Comparison of ENCODE assay signal across 13 mouse cellular contexts in genomic region chr3:126918805-126919473, GRCm38 (mm10).
DNase-seq lines count a peak whose midpoint lies in the region; ATAC-seq and TF ChIP-seq lines count a peak whose summit lies in the region.
"Had no signal": no experiment of that assay in that cellular context is flagged by ENCODE, and none has a peak within 500 bp of the region (broad histone marks: within the 10 kb centered on the region; RNA-seq: fewer than 3 reads in every experiment).

No protein-coding gene starts in this region.

- TF ChIP-seq CTCF in stomach, postnatal 0 days (IDR thresholded peaks at IDR 0.05; ENCODE audit: low read depth), result no peak

- no peaks in the 10 kb centered on the region for H3K27me3 ChIP-seq in heart, embryonic 11.5 days (ENCODE audit: control insufficient read depth, insufficient read depth, low read length)
- H3K27me3 ChIP-seq in stomach, postnatal 0 days (ENCODE audit: control insufficient read depth, insufficient read depth, low read length), result no peaks in the 10 kb centered on the region
- H3K27me3 ChIP-seq: CH12.LX; heart, embryonic 13.5 days; liver, embryonic 15.5 days; neural tube, embryonic 12.5 days had no signal

- no peaks in the 10 kb centered on the region for H3K36me3 ChIP-seq in heart, embryonic 11.5 days (ENCODE audit: control insufficient read depth, insufficient read depth, low read length)
- no peaks in the 10 kb centered on the region for H3K36me3 ChIP-seq in stomach, postnatal 0 days (ENCODE audit: control insufficient read depth, insufficient read depth, low read length)
- H3K36me3 ChIP-seq: liver, embryonic 15.5 days had no signal

- H3K27ac ChIP-seq in heart, embryonic 11.5 days (ENCODE audit: low read depth, low read length), result no peak overlapping the region
- no peak overlapping the region for H3K27ac ChIP-seq in stomach, postnatal 0 days (replicated peaks)
- H3K27ac ChIP-seq: heart, embryonic 13.5 days; liver, embryonic 15.5 days; neural tube, embryonic 12.5 days had no signal

- no peaks in the 10 kb centered on the region for H3K9me3 ChIP-seq in heart, embryonic 11.5 days (replicated peaks; ENCODE audit: control insufficient read depth, low read length)
- H3K9me3 ChIP-seq in stomach, postnatal 0 days (ENCODE audit: control insufficient read depth, low read length), result no peaks in the 10 kb centered on the region
- H3K9me3 ChIP-seq: heart, embryonic 13.5 days; liver, embryonic 15.5 days; neural tube, embryonic 12.5 days had no signal

- no peaks in the 10 kb centered on the region for H3K4me1 ChIP-seq in heart, embryonic 11.5 days (ENCODE audit: control insufficient read depth, insufficient read depth, low read length)
- no peaks in the 10 kb centered on the region for H3K4me1 ChIP-seq in stomach, postnatal 0 days (replicated peaks; ENCODE audit: control insufficient read depth, insufficient read depth)
- H3K4me1 ChIP-seq: liver, embryonic 15.5 days; neural tube, embryonic 12.5 days had no signal

- DNase-seq in heart, adult 18-20 months, result peak; percentile 26 to 33
- peak; percentile 60 for DNase-seq in 3T3-L1 (ENCODE audit: low read depth, low spot score)
- DNase-seq in lung, postnatal 14 days, result peak; percentile 43
- DNase-seq in urinary bladder, postnatal 25 days (ENCODE audit: low spot score), result no peak
- DNase-seq in left cerebral cortex, adult 9 months (ENCODE audit: low spot score in 2 of 2), result no peak
- DNase-seq in stomach, postnatal 0 days (ENCODE audit: low spot score), result no peak
- DNase-seq: cerebellum, postnatal 36 days had no signal

- H3K4me3 ChIP-seq in heart, embryonic 11.5 days (ENCODE audit: low read depth, low read length), result no peak overlapping the region
- H3K4me3 ChIP-seq in stomach, postnatal 0 days (ENCODE audit: low read depth, low read length), result no peak overlapping the region
- H3K4me3 ChIP-seq: heart, embryonic 13.5 days; liver, embryonic 15.5 days; neural tube, embryonic 12.5 days had no signal

- TF ChIP-seq EP300 in stomach, postnatal 0 days (optimal IDR thresholded peaks at IDR 0.05), result no peak

- no peak; the same call in 1 of the 2 replicates for ATAC-seq in heart, embryonic 11.5 days (replicated peaks; ENCODE audit: insufficient number of reproducible peaks, low FRiP score, low TSS enrichment)
- ATAC-seq in common myeloid progenitor, adult 5-6 weeks (replicated peaks; ENCODE audit: low read depth, poor library complexity, severe bottlenecking), result 0 out of 2 replicates have a peak, but pooled peaks have one; percentile 11
- no peak for ATAC-seq in stomach, postnatal 0 days (ENCODE audit: low FRiP score, low TSS enrichment)

- no peak overlapping the region for H3K9ac ChIP-seq in heart, embryonic 11.5 days (ENCODE audit: low read depth, low read length)
- no peak overlapping the region for H3K9ac ChIP-seq in stomach, postnatal 0 days (ENCODE audit: low read length)
- H3K9ac ChIP-seq: heart, embryonic 13.5 days; liver, embryonic 15.5 days; neural tube, embryonic 12.5 days had no signal

- H3K4me2 ChIP-seq in heart, embryonic 11.5 days, result no peak overlapping the region
- H3K4me2 ChIP-seq in stomach, postnatal 0 days (replicated peaks; ENCODE audit: low read depth), result no peak overlapping the region
- H3K4me2 ChIP-seq: heart, embryonic 13.5 days; liver, embryonic 15.5 days; neural tube, embryonic 12.5 days had no signal

- WGBS in heart, embryonic 11.5 days (ENCODE audit: insufficient replicate concordance), result 81% methylated on average over 10 of the region's 10 CpGs
- WGBS in stomach, postnatal 0 days, result 78% methylated on average over 10 of the region's 10 CpGs

Comparison
In these comparisons a context has a peak if more than half of its experiments do, and no peak if none do; other contexts are left out.
1. DNase-seq: peak in heart, adult 18-20 months (2 of 2), 3T3-L1 (single experiment) and lung, postnatal 14 days (single experiment); none in urinary bladder, postnatal 25 days (single experiment), left cerebral cortex, adult 9 months (0 of 2) and stomach, postnatal 0 days (single experiment).